Mouse (Mus musculus) liver (tissue): Measurements from ENCODE around the gene Kcnmb2.

ENCODE experiments used
- DNase-seq: peaks from one replicate; pipeline ENCODE4 v3.0.0-alpha.2; 2020; ENCODE audit warnings: mixed read lengths

Kcnmb2 gene

DNA sequence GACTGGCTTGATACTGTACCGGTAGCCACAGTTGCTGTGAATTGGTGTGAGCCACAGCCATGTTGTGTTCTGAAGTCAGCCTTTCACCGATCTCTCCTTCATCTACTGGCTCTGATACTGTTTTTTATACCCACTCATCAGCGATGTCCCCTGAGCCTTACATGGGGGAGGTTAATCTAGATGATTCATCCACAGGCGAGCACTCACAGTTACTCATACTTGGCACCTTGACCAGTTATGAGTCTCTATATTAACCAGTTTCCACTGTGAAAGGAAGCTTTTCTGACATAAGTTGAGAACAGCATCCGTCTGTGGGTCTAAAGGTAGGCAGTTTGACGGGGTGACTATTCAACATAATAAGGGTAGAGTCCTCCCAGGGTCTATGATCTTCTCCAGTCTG is 118.7 kb downstream of the Kcnmb2 start:
- DNase-seq, result no peak

- no peak for DNase-seq
Measured at GRCm38 (mm10) chr3:32029375-32030050, 127.2 kb downstream of the Kcnmb2 start.

DNA sequence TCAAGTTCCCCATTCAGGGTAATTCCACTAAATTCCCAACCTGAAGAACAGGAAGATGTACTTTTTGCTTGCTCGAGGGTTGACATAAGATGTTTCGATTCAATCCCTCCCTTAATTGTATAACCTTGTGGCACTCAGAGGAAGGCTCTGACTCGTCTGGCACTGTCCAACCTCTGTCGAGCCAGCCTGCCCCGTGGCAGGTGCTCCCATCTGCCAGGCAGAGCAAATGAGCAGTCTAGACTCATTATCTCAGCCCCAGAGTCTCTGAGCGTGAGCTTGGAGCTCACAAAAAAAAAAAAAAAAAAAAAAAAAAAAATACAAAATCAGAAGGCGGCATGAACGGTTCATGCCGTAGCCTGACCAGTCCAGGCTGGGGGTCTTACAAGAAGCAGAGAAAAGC is 130.1 kb downstream of the Kcnmb2 start:
- DNase-seq, result no peak

- DNase-seq, result no peak
Measured at GRCm38 (mm10) chr3:32043814-32044213, 141.5 kb downstream of the Kcnmb2 start.

- DNase-seq, result no peak
Measured at GRCm38 (mm10) chr3:32048777-32049176, 146.5 kb downstream of the Kcnmb2 start.

DNA sequence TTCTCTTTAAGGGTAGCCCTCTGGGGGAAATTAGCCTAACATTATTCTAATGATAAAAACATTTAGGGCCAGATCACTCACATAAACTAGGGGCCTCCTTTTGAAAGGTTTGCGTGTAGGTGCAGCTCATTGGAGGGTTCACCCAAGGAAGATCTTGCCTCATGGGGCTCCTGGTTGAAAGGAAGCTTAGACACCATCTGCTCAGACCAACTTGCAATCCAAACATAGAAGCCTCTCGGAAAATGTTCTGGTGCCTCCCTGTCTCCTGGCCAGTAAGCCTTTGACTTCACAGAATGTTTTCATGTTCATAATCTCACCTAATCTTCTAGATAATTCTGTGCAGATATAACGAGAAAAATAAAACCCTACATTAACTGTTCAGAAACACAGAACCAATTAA is 150.3 kb downstream of the Kcnmb2 start:
- no peak for DNase-seq

GRCm38 (mm10) chr3:32053610-32054241 is 151.4 kb downstream of the Kcnmb2 start:
- no peak for DNase-seq

DNA sequence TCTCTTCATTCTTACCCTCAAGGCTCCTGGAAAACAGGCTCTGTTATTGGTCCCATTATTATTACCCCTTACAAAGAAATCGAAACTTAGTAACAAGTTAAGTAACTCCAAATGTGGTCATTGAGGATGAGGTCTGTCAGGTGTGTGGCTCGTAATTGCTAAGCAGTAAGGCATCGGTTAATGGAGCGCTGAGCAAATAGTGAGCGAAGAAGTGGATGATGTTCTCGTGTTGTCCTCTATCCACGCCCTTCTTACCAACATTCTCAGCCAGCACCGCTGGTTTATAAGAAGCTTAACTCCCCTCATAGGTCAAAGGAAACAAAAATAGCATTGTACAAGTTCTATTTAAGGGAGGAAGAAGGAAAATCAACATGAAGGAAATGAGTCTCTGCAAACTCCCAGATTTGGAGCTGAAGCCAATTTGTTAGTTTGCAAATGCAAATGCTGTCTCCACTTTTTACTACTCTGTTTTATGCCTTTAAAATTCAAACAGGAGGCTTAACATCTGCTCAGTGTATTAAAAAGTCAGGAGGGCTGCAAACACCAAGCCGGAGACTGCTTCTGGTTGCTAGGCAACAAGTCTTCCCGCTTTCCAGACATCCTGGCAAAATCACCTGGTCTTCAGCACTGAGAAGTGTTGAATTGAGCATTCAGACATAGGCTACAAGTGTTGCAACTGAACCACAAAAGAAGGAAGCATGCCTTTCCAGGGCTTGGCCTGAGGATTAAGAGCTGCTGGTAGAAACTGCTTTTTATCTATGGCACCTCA is 157.8 kb downstream of the Kcnmb2 start:
- no peak for DNase-seq

DNA sequence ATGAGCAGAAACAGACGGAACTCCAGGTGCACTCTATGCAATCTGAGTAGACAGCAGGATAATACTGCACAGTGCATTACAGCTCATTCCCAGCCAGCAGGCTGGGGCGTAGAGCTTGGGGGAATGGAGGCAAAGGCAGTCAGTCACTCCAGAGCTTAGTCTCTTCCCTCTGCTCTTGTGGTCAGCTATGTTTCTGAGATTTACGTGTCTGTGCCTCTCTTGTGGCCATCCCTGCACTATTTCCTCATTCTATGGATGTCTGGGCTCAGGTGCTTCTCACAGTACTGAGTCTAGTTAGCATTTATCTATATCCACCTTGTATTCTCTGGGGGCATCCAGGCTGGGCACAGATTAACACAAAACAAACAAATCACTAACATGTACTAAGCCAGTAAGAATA is 160.4 kb downstream of the Kcnmb2 start:
- DNase-seq, result no peak

- no peak for DNase-seq
Measured at GRCm38 (mm10) chr3:32063312-32063711, 161.0 kb downstream of the Kcnmb2 start.

GRCm38 (mm10) chr3:32067004-32067935 is 165.0 kb downstream of the Kcnmb2 start:
- no peak for DNase-seq

GRCm38 (mm10) chr3:32073881-32074280 is 171.6 kb downstream of the Kcnmb2 start:
- no peak for DNase-seq

DNA sequence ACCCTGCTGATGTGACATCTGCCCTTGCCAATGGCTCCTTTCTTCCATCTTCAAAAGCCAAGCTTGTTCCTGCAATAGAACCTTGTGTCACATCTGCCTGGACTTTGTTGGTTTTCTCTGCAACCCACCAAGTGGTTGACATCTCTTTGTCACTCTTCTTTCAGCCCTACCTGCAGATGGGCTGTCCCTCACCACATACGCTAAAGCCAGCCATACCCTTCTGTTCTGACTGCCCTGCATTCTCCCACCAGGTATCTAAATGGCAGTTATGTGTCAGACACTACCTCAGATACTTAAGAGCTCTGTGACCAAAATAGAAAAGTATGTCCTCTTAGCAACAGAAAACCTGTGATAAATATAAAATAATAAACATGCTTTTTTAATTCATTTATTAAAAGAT is 186.5 kb downstream of the Kcnmb2 start:
- no peak for DNase-seq

DNA sequence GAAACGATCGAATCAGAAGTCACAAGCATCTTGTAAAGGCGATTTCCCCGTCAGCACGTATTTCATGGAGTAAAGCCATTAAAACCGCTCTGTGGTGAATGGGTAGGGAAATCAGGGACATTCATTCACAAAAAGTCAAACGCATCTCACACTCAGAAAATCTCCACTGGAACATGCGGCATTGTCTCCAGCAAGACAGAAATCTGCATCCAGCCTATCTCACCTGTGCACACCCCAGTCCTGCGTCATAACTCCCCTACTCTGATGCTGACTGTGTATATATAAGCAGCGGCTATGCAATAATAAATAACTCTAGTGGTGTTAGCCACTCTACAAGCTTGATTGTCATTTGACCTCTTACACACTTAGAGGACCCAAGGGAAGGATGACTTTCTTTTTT is 199.1 kb downstream of the Kcnmb2 start:
- no peak for DNase-seq

GRCm38 (mm10) chr3:32119851-32120250 is 217.5 kb downstream of the Kcnmb2 start:
- DNase-seq, result no peak

GRCm38 (mm10) chr3:32121731-32122130 is 219.4 kb downstream of the Kcnmb2 start:
- DNase-seq, result no peak

DNA sequence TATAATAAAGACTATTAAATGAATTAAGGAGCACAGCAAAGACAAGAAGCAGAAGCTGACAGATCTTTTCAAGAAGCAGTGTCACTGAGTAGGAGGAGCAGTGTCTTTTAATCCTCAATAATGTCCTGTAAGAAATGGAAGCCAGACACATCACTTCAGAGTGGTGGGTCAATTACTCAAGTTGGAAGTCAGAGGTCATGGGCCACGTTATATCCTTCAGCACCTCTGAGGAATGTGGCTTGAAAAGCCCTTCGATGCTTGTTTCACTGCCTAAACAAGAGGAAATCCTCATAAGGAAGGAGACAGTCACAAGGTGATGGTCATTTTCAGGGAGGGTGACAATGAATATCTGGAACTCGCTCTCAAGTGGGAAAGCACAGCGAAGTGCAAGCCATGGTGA is 223.1 kb downstream of the Kcnmb2 start:
- no peak for DNase-seq

GRCm38 (mm10) chr3:32128391-32128790 is 226.1 kb downstream of the Kcnmb2 start:
- no peak for DNase-seq

- DNase-seq, result no peak
Measured at GRCm38 (mm10) chr3:32130696-32131095, 228.4 kb downstream of the Kcnmb2 start.

DNA sequence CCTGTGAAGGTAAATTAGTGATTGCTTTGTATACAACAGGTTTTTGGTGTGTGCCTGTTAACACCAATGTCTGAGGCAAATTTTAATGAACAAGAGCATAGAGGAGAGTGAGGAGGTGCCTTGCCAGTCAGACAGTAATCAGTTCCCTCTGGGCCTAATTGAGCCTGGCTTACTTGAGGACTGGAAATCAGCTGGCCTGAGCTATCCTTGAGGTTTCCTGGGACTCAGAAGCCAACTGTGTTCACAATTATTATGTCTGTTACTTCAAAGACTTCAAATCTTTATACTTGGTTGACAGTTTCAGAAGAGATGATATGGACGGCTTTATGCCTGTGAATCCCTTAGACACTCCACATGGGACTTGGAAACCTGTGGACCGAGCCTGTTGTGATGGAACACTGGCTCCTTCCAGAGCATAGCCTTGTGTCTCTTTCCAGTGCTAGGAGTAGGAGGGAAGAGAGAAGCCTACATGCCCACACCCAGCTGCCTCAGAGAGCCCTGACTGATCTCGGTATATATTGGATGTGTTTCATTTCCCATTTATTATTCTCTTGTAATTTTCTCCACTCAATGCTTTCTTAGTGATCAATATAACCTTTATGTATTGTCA is 230.2 kb downstream of the Kcnmb2 start:
- no peak for DNase-seq

DNA sequence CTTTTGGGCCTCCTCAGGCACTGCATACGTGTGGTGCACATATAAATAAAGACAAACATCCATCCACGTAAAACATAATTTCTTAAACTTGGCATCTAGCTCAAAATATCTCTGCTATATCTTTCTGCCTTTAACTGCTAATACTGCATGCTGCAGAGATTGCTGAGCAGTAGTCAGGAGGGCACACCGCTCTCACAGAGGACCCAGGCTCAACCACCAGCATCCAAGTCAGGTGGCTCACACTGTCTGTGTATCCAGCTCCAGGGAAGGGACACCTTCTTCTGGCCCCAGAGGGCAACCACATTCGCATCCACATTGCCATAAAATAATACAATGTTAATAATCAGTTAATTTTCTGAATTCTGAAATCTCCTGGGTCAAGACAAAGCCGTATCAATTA is 241.9 kb downstream of the Kcnmb2 start:
- DNase-seq, result no peak

DNA sequence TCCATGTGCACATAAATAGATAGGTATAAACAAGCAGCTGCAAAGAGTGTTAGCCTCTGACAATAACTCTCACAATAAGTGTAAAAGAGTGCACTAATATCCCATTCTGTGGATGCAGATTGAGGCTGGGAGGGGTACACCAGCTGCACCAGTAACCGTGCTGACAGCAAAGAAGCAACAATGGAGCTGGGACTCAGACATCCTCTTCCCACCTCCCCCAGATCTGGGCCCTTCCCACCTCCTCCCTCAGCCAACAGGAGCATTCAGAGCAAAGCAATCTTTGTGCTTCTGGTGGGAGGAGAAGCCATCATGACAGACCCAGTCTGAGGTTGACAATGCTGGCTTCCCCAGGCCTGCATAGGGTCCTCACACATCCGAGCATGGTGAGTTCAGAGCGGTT is 242.3 kb downstream of the Kcnmb2 start:
- no peak for DNase-seq

- no peak for DNase-seq
Measured at GRCm38 (mm10) chr3:32147739-32148138, 245.4 kb downstream of the Kcnmb2 start.
